Mouse (Mus musculus) stomach, adult 2 months (tissue): Measurements from ENCODE around the gene Zfp354b. TPM values are rescaled to one million over a fixed set of nuclear protein-coding genes. Genes with fewer than 3 reads are reported as not detected.

Source experiments
- polyA plus RNA-seq: library from polyadenylated mRNA; depleted of rRNA; stranded (reverse); fragments of >200 nt; gene quantifications from 2 replicates; pipeline ENCODE4 v1.2.3, GENCODE M21; 2012; rRNA removed

Zfp354b gene
- polyA plus RNA-seq = not detected in 2 replicates

DNA sequence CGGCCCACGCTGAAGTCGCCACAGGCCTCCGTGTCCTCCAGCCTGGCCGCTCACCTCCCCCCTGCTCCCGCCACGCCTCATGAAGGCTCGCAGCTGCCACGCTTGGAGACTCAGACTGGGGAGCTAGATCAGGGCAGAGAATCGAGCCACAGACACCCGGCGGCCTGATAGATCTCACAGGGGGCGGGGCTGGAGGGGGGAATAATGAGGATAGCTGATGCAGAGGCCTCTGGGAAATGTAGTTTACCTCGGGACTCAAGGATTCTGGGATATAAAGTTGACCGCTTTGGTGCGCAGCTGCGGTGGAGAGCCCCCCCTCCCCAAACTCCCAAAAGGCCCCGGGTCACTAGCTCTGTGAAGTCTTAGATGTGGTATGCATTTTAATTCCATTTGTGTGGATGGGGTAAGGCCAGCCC is at the start of gene Zfp354b:
Gene Zfp354b (minus strand): TSS at position 183 of the 416 bp plus-strand sequence.

DNA sequence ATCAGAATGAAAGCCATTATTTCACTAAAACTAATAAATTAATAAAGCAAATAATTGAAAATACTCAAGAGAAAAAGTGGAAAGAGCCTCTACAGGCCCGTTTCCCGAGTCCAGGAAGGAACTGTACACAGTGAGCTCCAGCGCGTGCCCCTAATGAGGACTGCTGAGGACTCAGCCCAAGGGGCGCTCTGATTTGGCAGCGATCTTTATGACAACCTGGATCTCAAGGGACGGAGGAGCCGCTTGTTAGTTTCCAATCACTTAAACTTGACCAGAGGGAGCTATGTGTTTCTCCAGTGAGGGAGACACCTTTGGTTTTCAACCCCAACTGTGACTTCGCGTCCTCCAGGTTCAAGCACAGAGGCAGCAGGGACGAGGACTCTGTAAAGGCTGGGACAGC is 34.8 kb upstream of the Zfp354b start, which contains the start of gene Olfr1378:
Gene Olfr1378 (plus strand): TSS at position 301 of the 400 bp plus-strand sequence.

DNA sequence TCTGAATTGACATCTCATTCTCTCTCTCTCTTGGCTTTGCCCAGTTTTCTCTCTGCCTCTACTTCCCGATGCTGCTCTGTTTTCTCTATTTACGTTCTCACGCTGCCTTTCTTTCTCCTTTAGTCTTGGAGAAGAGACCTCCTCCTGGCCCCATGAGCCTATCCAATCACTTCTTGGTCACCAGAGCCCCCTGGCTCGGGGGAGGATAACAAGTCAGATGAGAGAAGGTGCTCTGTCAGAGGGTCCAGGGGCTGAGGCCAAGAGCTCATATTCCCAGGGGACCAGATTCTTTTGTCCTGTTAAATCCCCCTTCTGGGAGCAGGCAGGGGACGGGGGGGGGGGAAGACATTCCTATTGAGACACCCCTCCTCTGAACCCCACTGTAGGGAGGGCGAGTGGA is 22.2 kb upstream of the Zfp354b start, which contains the start of gene Prop1:
Gene Prop1 (minus strand): TSS at position 101 of the 400 bp plus-strand sequence.

DNA sequence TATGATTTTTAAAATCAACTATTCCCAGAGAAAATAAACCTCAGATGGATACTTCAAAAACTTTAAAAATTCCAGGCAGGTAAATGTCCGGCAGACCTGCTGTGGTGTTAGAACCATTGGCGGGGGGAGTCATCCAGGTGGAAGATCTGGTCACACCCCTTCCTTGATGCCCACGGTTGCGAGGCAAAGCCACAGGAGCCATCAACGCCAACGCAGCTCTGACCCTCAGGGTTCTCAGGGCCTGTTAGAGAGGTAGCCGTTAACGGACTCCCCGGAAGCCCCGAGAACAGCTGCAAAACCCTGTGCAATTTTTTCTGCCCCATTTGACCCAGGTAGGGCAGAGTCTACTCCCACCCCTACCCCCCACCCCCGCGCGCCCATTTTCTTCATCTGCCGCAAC is 12.1 kb upstream of the Zfp354b start, which contains the start of gene 4933414I15Rik:
Gene 4933414I15Rik (minus strand): TSS at position 260 of the 400 bp plus-strand sequence.

DNA sequence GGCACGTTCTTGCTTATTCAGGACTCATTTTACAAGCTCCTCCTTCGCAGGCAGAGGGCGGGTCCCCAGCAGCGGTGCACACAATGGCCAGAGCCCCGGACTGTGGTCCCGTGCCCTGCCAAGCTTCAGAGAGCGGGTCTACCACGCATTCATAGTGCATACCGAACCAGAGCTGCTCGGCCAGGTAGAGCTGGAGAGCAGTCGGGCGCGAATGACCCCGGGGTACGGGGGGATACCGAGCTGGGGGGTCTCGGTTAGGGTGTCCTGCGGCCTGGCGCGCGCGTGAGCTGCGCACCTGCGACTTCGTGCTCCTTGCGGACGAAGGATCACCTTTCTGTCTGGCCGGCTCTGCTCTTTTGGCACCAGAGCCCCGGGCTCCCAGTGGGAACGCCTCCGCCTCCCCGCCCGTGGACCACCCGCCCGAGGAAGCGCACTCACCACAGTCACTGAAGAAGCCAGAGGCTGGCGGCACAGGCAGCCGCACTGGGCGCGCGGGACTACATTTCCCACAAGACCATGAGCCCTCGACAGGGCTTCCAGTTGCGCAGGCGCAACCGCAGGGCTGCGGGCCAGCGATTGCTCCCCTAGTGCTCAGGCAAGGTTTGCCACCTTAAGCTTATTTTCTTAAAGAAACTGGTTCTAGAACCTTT is 15.6 kb downstream of the Zfp354b start, which contains the start of gene Zfp2:
Gene Zfp2 (minus strand): TSS at position 495 of the 650 bp plus-strand sequence.

DNA sequence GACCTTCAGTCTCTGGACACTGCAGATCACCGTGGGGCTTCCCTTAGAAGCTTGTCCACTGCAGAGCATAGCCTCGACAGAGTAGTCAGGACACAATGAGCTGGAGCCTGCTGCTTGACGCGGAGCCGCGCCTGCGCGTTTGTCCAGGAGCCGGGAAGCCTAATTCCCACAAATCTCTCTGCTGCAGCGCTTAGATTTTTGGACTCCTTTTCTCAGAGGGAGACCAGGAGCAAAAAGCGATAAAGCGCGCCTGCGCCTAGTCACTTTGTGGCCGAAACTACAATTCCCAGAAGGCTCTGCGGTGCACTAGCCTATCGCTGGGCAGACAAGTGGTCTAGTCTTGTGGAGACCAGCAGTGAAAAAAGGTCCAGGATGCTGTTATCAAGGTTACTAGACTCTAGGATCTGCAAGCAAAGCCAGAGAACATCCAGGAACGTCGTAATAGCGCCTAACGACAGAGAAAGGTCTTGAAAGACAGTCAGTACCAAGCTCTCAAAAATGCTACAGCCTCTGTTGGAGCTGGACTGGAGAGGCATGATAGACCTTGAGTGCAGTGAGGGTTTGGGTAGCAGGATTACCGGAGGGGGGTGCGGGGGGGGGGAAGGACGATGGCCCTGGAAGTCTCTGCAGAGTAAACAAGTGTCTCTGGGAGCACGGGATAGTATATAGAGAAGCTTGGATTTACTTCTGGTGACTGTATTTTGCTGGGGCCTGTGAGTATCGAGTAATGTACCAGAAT is 43.9 kb downstream of the Zfp354b start, which contains the start of gene Zfp454:
Gene Zfp454 (minus strand): TSS at position 262 of the 739 bp plus-strand sequence.

Other genes with a start within 250 kb of the Zfp354b start
- gene Zfp354c, start 103.9 kb downstream of the Zfp354b start, polyA plus RNA-seq = 0.28 and 0.52 TPM in 2 replicates
- 0.03 TPM in 1 of 2 replicates, not detected in the other for gene Zfp879, start 90.1 kb downstream of the Zfp354b start, polyA plus RNA-seq
- gene Grm6, start 80.9 kb downstream of the Zfp354b start, polyA plus RNA-seq = 0.04 TPM in 1 of 2 replicates, not detected in the other
- 0.04 TPM in 1 of 2 replicates, not detected in the other for gene Zfp454, start 44.0 kb downstream of the Zfp354b start, polyA plus RNA-seq
- gene Zfp2, start 15.5 kb downstream of the Zfp354b start, polyA plus RNA-seq = 0.09 TPM in 2 replicates
- gene 4933414I15Rik, start 12.1 kb upstream of the Zfp354b start, polyA plus RNA-seq = not detected in 2 replicates
- gene Prop1, start 22.1 kb upstream of the Zfp354b start, polyA plus RNA-seq = 0.16 TPM in 1 of 2 replicates, not detected in the other
- not detected in 2 replicates for gene Olfr1378, start 34.9 kb upstream of the Zfp354b start, polyA plus RNA-seq
- gene Olfr1377, start 50.3 kb upstream of the Zfp354b start, polyA plus RNA-seq = not detected in 2 replicates
- gene Olfr51, start 72.0 kb upstream of the Zfp354b start, polyA plus RNA-seq = not detected in 2 replicates
- not detected in 2 replicates for gene Olfr54, start 82.6 kb upstream of the Zfp354b start, polyA plus RNA-seq
- gene Olfr1375, start 116.5 kb upstream of the Zfp354b start, polyA plus RNA-seq = not detected in 2 replicates
- gene Zfp354a, start 127.6 kb upstream of the Zfp354b start, polyA plus RNA-seq = 0.05 and 0.56 TPM in 2 replicates